Mouse (Mus musculus) MEL (cell line): ENCODE measurements around the gene Med12l.

Experiments used
- CHD1 ChIP-seq: IDR thresholded peaks from 2 replicates; pipeline ENCODE4 v1.6.1; 2012; ENCODE audit warnings: low read depth, mild to moderate bottlenecking, inconsistent platforms, low read length, improper control_type of control experiment
- CTCF ChIP-seq, 3 experiments: IDR thresholded peaks in 2 of 3; conservative IDR thresholded peaks in 1 of 3; 2 replicates each; pipeline ENCODE4 v1.5.1; 2011 to 2012; ENCODE audit warnings: low read length in 3 of 3, low read depth in 2 of 3, mild to moderate bottlenecking in 2 of 3, improper control_type of control experiment in 1 of 3, inconsistent platforms in 1 of 3, mixed read lengths in 1 of 3, moderate library complexity in 1 of 3; ENCODE audit not compliant: control insufficient read depth in 1 of 3, insufficient read depth in 1 of 3, poor library complexity in 1 of 3, severe bottlenecking in 1 of 3
- EP300 ChIP-seq, 2 experiments: IDR thresholded peaks; 2 replicates each; pipeline ENCODE4 v1.6.1; 2011; ENCODE audit warnings: improper control_type of control experiment in 2 of 2, low read length in 2 of 2, low read depth in 1 of 2, mild to moderate bottlenecking in 1 of 2
- MAFK ChIP-seq: IDR thresholded peaks from 2 replicates; pipeline ENCODE4 v1.6.1; 2011; ENCODE audit warnings: low read depth, mild to moderate bottlenecking, low read length, improper control_type of control experiment, borderline replicate concordance
- MAX ChIP-seq: IDR thresholded peaks from 2 replicates; pipeline ENCODE4 v1.6.1; 2011; ENCODE audit warnings: low read length, improper control_type of control experiment
- MAZ ChIP-seq: IDR thresholded peaks from 2 replicates; pipeline ENCODE4 v1.6.1; 2012; ENCODE audit warnings: low read depth, mild to moderate bottlenecking, inconsistent platforms, low read length, improper control_type of control experiment
- MEF2A ChIP-seq: IDR thresholded peaks from 2 replicates; pipeline ENCODE4 v1.6.1; 2014; ENCODE audit warnings: low read depth, mild to moderate bottlenecking, inconsistent platforms, low read length, improper control_type of control experiment; ENCODE audit not compliant: poor library complexity, insufficient replicate concordance, severe bottlenecking; ENCODE audit errors: extremely low read depth
- MYC ChIP-seq: IDR thresholded peaks from 2 replicates; pipeline ENCODE4 v1.6.1; 2011; ENCODE audit warnings: low read depth, mild to moderate bottlenecking, low read length, improper control_type of control experiment, moderate library complexity
- POLR2AphosphoS2 ChIP-seq: IDR thresholded peaks from 2 replicates; pipeline ENCODE4 v1.6.1; 2011; ENCODE audit warnings: low read length, improper control_type of control experiment
- TAL1 ChIP-seq: IDR thresholded peaks from 2 replicates; pipeline ENCODE4 v1.6.1; 2012; ENCODE audit warnings: mild to moderate bottlenecking, inconsistent platforms, low read length, moderate library complexity, mixed read lengths
- TCF12 ChIP-seq: IDR thresholded peaks from 2 replicates; pipeline ENCODE4 v1.6.1; 2014; ENCODE audit warnings: low read depth, mild to moderate bottlenecking, inconsistent platforms, low read length, improper control_type of control experiment, moderate library complexity
- USF2 ChIP-seq, 2 experiments: IDR thresholded peaks; 2 replicates each; pipeline ENCODE4 v1.6.1; 2011 to 2012; ENCODE audit warnings: improper control_type of control experiment in 2 of 2, low read length in 2 of 2, borderline replicate concordance in 1 of 2, inconsistent platforms in 1 of 2, low read depth in 1 of 2, mild to moderate bottlenecking in 1 of 2; ENCODE audit not compliant: insufficient read depth in 1 of 2
- ZKSCAN1 ChIP-seq: IDR thresholded peaks from 2 replicates; pipeline ENCODE4 v1.6.1; 2012; ENCODE audit warnings: low read depth, mild to moderate bottlenecking, inconsistent platforms, low read length, improper control_type of control experiment, moderate library complexity
- ZNF384 ChIP-seq: IDR thresholded peaks from 2 replicates; pipeline ENCODE4 v1.6.1; 2012; ENCODE audit warnings: low read depth, mild to moderate bottlenecking, inconsistent platforms, low read length, improper control_type of control experiment

DNA sequence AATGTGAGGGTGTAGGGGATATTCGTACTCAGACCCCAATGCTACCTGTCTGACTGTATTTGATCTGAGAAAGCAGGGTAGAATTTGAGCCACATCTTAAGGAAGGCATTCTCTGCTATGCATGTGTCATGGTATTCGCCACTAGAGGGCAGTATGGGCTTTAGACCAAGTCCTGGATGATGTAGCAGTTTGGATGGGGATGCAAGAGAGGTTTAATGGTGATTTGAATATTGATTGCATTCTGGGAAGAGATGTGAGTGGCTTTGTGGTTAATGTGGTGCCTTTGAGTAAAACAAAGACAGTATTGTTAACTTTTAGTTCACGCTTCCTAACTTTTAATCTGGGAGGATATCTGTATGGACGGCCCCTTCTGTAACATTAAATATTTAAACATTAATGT is 73.7 kb downstream of the Med12l start:
- TF ChIP-seq CTCF (IDR thresholded peaks at IDR 0.05 in 2 of 3, conservative IDR thresholded peaks at IDR 0.05 in 1 of 3; ENCODE audit: control insufficient read depth in 1 of 3, insufficient read depth in 1 of 3, low read depth in 2 of 3, low read length in 3 of 3, poor library complexity in 1 of 3, severe bottlenecking in 1 of 3) (peak; percentile 72 to 94 (median 93)), USF2 (IDR thresholded peaks at IDR 0.05; ENCODE audit: borderline replicate concordance in 1 of 2, insufficient read depth in 1 of 2, low read depth in 1 of 2, low read length in 2 of 2) (no peak), EP300 (IDR thresholded peaks at IDR 0.05; ENCODE audit: low read depth in 1 of 2, low read length in 2 of 2) (no peak), CHD1 (no peak), ZKSCAN1 (no peak), TAL1 (no peak), ZNF384 (no peak), MEF2A (no peak), MAX (no peak), MAFK (no peak), MYC (0 out of 2 replicates have a peak, but pooled peaks have one; percentile 22), TCF12 (no peak), MAZ (no peak), POLR2AphosphoS2 (no peak)
